Mouse (Mus musculus) embryonic facial prominence, embryonic 14.5 days (tissue): ENCODE measurements around the gene Gtf3c4. TPM values are rescaled to one million over a fixed set of nuclear protein-coding genes. Genes with fewer than 3 reads are reported as not detected.

Experiments
- ATAC-seq: fragments of 200-750 bp; cut with Nextera tagmentation; 2 replicates; pipeline ENCODE4 v1.8.0; 2017; ENCODE audit warnings: low read depth, moderate number of reproducible peaks, moderate TSS enrichment
- DNase-seq: peaks from one replicate; pipeline ENCODE4 v3.0.0-alpha.2; 2015; ENCODE audit warnings: low spot score
- H3K27ac ChIP-seq: fragments of 300-500 bp; sonication (generic); replicated peaks from 2 replicates; pipeline ENCODE4 v1.5.1; 2014; ENCODE audit warnings: low read depth, mild to moderate bottlenecking, low read length, moderate library complexity
- H3K27me3 ChIP-seq: fragments of 300-500 bp; sonication (generic); replicated peaks from 2 replicates; pipeline ENCODE4 v1.6.1; 2014; ENCODE audit warnings: low read length; ENCODE audit not compliant: control insufficient read depth, insufficient read depth
- H3K36me3 ChIP-seq: fragments of 300-500 bp; sonication (generic); 2 replicates; pipeline ENCODE4 v1.6.1; 2014; ENCODE audit warnings: low read length, mixed read lengths; ENCODE audit not compliant: control insufficient read depth, insufficient read depth
- H3K4me1 ChIP-seq: fragments of 300-500 bp; sonication (generic); 2 replicates; pipeline ENCODE4 v1.6.1; 2014; ENCODE audit warnings: antibody characterized with exemption, low read length; ENCODE audit not compliant: control insufficient read depth, insufficient read depth
- H3K4me2 ChIP-seq: fragments of 300-500 bp; sonication (generic); 2 replicates; pipeline ENCODE4 v1.6.1; 2014; ENCODE audit warnings: low read depth, mild to moderate bottlenecking, low read length, moderate library complexity, mixed read lengths
- H3K4me3 ChIP-seq: fragments of 300-500 bp; sonication (generic); 2 replicates; pipeline ENCODE4 v1.5.1; 2014; ENCODE audit warnings: low read depth, mild to moderate bottlenecking, low read length
- H3K9ac ChIP-seq: fragments of 300-500 bp; sonication (generic); 2 replicates; pipeline ENCODE4 v1.6.1; 2014; ENCODE audit warnings: low read depth, mild to moderate bottlenecking, low read length, moderate library complexity, mixed read lengths
- H3K9me3 ChIP-seq: fragments of 300-500 bp; sonication (generic); 2 replicates; pipeline ENCODE4 v1.6.1; 2016; ENCODE audit warnings: low read length; ENCODE audit not compliant: control insufficient read depth
- WGBS: fragments of 180-500 bp; shearing (Covaris S2); extraction: QIAGEN DNeasy Blood & Tissue Kit; methylation state at CpG from one replicate; pipeline ENCODE4 v1.1.7; 2014; 5-methylcytosine and 5-hydroxymethylcytosine counted together
- polyA plus RNA-seq: library from polyadenylated mRNA; unstranded; fragments of >200 nt; fragmentation: Nextera tagmentation; extraction: Ambion mirVana; gene quantifications from 2 replicates; pipeline ENCODE4 v1.2.1, GENCODE M21; 2014

Gtf3c4 gene
- 20.5 and 20.6 TPM in 2 replicates for polyA plus RNA-seq

DNA sequence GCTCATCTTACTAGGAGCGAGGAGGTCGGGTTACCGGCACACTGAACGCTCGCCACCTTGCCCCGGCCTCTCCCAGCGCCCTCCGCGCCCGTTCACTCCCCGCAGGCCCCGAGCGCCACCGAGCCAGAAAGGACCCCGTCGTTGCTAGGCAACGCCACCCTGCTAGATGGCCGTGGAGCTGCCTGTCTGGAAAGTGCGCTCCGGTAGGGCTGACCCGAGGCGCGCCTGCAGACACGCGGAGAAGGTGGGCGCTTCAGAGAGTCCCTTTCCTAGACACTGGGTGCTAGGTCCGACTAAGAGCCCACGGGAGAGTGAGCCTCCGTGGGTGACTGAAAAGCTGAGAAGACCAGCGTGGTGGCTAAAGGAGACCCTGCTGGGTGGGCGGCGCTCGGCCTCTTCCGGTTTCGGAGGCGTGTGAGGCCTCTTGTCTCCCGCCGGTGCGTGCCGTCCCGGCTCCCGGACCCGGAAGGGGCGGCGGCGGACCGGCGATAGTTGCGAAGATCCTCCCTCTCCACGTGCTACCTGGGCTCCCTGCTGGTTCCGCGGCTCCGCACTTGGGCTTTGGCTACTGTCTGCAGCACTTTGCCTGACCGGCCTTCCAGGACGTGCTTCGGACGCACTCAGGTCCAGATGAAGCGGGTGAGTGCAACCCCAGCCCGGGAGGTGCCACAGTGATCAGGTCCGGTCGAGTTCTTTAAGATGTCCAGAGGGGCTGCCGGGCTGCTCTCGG, at the start of gene Gtf3c4, which contains the start of gene Ddx31:
Gtf3c4 (minus strand) TSS at position 139 of the 730 bp plus-strand sequence.
Ddx31 (plus strand) TSS at position 185 of the 730 bp plus-strand sequence.
- Histone ChIP-seq H3K4me1 (peaks cover 20% of the 10 kb centered on the region), H3K36me3 (peaks cover 8% of the 10 kb centered on the region), H3K9me3 (no peaks in the 10 kb centered on the region), H3K4me2 (peak within 1 kb of the TSS; percentile 94), H3K4me3 (peak within 1 kb of the TSS; percentile 98), H3K27ac (peak within 1 kb of the TSS; percentile 86), H3K9ac (peak within 1 kb of the TSS; percentile 92), H3K27me3 (no peaks in the 10 kb centered on the region)
- ATAC-seq, result peak; percentile 97
- WGBS, result under 1% methylated on average over 45 of the region's 63 CpGs
- DNase-seq, result peak; percentile 96

DNA sequence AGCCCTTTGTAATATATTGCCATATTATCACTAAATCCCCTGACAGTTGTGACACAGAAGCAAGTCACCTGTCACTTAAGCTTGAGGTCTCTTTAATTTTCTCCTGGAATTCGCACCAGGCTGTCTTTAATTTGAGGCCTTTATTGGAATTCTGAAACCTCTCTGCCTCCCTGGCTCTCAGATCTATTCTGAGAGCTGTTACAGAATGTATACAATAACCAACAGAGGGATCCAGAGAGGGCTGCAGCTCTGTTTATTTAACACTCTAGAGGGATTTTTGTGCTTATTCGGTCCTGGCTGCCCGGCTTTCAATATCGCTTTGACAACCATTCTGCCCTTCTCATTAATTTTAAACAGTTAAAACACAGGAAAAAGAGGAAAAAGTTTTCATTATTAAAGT, 44.8 kb upstream of the Gtf3c4 start:
- Histone ChIP-seq H3K9me3 (no peaks in the 10 kb centered on the region), H3K4me3 (no peak overlapping the region), H3K4me2 (no peak overlapping the region), H3K9ac (no peak overlapping the region), H3K27ac (no peak overlapping the region), H3K36me3 (peaks cover 68% of the 10 kb centered on the region), H3K4me1 (no peaks in the 10 kb centered on the region), H3K27me3 (no peaks in the 10 kb centered on the region)
- DNase-seq, result no peak
- 64% methylated on average over 4 of the region's 4 CpGs for WGBS
- ATAC-seq, result no peak

DNA sequence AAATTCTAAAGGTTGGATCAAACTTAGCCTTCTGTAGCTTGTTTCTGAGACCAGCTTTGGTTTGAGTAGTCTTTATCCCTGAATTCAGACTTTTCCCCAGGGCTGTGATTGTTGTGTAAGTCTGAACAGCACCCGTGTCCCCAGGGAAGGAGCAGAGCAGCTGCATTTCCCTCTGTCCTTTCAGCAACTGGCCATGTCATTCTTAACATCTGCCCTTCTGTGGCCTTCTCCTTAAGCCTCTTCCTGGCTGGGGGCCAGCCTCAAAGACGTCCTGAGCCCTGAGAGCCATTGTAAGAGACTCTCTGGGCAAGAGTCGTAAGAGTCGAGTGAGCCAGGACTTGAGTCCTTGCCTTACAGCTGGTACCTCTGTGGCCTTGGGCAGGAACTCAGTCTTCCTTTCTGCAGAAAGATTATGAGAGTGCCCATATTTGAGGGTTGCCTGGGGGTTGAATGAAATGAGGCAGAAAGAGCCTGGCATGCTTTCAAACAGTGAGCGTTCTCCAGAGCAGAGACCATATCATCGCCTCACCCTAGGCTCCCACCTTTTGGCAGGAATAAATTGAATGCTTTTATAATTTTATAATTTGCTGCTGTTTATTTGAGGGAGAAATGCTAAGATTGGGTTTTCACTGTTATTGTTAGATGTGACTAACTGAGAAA, 42.8 kb upstream of the Gtf3c4 start:
- Histone ChIP-seq H3K4me3 (no peak overlapping the region), H3K27me3 (no peaks in the 10 kb centered on the region), H3K36me3 (peaks cover 66% of the 10 kb centered on the region), H3K9ac (no peak overlapping the region), H3K4me2 (no peak overlapping the region), H3K4me1 (no peaks in the 10 kb centered on the region), H3K9me3 (no peaks in the 10 kb centered on the region), H3K27ac (no peak overlapping the region)
- DNase-seq (peak; percentile 64), ATAC-seq (no peak)
- 74% methylated on average over 6 of the region's 6 CpGs for WGBS

DNA sequence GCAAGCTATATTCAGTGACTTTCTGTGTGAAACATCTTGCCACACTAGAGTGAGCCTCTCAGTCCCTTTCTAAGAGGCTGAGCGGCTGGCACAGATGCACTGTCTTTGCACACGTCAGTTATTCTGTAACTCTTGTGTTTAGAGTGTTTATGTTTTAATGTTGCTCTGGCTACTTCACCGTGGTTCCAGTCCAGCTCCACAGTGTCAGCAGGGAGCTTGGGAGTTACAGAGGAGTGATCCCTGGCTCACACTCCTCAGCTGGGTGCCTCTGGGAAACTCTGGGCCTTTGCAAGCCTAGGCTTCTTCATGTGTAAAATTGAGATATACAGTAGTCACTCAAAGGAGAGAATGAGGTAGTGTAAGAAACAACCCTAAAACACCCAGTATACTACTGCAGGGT, 41.9 kb upstream of the Gtf3c4 start:
- Histone ChIP-seq H3K4me2 (no peak overlapping the region), H3K9ac (no peak overlapping the region), H3K36me3 (peaks cover 65% of the 10 kb centered on the region), H3K4me3 (no peak overlapping the region), H3K9me3 (no peaks in the 10 kb centered on the region), H3K27me3 (no peaks in the 10 kb centered on the region), H3K4me1 (no peaks in the 10 kb centered on the region), H3K27ac (no peak overlapping the region)
- ATAC-seq (no peak), DNase-seq (no peak)
- WGBS, result 86% methylated on average over 3 of the region's 3 CpGs

DNA sequence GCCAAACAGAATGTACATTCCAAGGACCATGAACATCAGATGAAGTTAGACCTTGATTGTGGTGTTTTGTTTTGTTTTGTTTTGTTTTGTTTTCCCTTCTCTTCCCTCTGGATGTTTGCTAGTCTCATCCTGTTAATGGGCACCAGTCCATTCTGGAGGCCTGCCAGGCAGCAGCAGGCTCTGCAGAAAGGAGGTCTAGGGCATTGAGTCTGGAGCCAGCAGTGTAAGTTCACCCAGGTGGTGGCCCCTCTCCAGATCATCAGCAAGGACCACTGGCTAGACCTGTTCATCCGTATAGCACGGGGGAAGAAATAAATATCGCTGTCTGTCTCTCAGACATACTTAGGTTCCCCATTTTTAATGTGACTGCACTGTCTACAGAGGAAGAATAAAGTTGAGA, 41.1 kb upstream of the Gtf3c4 start:
- Histone ChIP-seq H3K27ac (no peak overlapping the region), H3K36me3 (peaks cover 66% of the 10 kb centered on the region), H3K4me3 (no peak overlapping the region), H3K4me1 (no peaks in the 10 kb centered on the region), H3K4me2 (no peak overlapping the region), H3K9ac (no peak overlapping the region), H3K27me3 (no peaks in the 10 kb centered on the region), H3K9me3 (no peaks in the 10 kb centered on the region)
- DNase-seq, result no peak
- 96% methylated on average over 3 of the region's 3 CpGs for WGBS
- ATAC-seq, result no peak

DNA sequence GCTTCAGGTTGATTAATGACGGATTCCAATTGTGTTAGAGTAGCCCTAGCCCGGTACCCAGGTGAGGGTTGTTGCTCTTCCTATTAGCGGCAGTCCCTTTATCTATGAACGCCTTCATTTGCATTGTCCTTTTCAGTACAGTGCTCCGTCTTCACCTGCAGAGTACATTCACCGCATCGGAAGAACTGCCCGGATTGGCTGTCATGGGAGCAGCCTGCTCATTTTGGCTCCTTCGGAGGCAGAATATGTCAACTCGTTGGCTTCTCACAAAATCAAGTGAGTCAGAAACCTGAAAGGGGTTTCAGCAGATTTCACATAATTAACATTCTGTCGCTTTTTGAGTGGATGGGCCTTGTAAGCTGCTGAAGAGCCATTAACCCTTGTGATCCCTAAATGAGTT, 35.4 kb upstream of the Gtf3c4 start:
- Histone ChIP-seq H3K4me3 (no peak overlapping the region), H3K9me3 (no peaks in the 10 kb centered on the region), H3K9ac (no peak overlapping the region), H3K36me3 (peaks cover 61% of the 10 kb centered on the region), H3K4me2 (no peak overlapping the region), H3K27me3 (no peaks in the 10 kb centered on the region), H3K27ac (no peak overlapping the region), H3K4me1 (no peaks in the 10 kb centered on the region)
- 89% methylated on average over 11 of the region's 11 CpGs for WGBS
- ATAC-seq, result no peak
- DNase-seq, result no peak

DNA sequence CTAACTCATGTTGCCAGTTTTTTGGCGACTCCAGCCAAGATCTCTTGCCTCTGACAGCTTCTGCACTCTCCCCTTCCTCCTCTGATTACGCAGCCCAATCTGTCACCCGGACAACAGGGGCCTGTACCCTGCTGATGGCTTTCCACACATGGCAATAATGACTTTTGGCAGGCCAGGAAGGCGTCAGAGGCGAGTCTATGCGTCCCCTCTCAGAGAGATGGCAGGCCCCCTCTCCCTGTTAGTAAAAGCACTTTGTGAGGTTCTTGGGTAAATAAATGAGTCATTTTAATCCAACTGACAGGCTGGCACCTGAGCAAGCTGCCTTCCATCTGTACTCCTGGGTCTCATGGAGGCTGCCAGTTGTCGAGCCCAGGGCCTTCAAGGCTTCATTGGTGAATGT, 27.3 kb upstream of the Gtf3c4 start:
- no peak overlapping the region for H3K4me2 ChIP-seq
- WGBS, result 70% methylated on average over 7 of the region's 7 CpGs
- ATAC-seq, result peak; percentile 41; the same call in 1 of the 2 replicates
- no peak overlapping the region for H3K27ac ChIP-seq
- H3K4me1 ChIP-seq, result no peaks in the 10 kb centered on the region
- no peak overlapping the region for H3K4me3 ChIP-seq
- peak; percentile 20 for DNase-seq
- peaks cover 71% of the 10 kb centered on the region for H3K36me3 ChIP-seq
- H3K9me3 ChIP-seq, result no peaks in the 10 kb centered on the region
- no peak overlapping the region for H3K9ac ChIP-seq
- H3K27me3 ChIP-seq, result no peaks in the 10 kb centered on the region

DNA sequence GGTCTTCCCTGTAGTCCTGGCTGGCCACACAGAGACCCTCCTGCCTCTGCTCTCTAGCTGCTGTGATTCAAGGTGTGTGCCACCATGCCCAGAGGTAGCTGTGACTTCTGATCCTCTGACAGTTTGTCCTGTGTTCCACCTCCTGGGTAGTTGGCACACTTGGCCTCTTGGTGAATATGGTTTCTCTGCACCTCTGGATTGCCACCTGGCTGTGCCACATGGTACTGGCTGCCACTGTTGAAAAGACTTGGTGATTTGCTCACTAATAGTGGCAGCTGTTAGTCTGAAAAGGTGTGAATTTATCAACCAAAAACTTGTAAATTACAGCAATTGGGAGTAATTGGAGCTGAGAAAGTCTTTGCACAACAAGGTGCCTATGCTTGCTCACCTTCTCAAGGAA, 23.7 kb upstream of the Gtf3c4 start:
- Histone ChIP-seq H3K36me3 (peaks cover 94% of the 10 kb centered on the region), H3K9ac (no peak overlapping the region), H3K27me3 (no peaks in the 10 kb centered on the region), H3K4me1 (no peaks in the 10 kb centered on the region), H3K4me2 (no peak overlapping the region), H3K9me3 (no peaks in the 10 kb centered on the region), H3K4me3 (no peak overlapping the region), H3K27ac (no peak overlapping the region)
- DNase-seq (no peak), ATAC-seq (no peak)
